Mouse (Mus musculus): ENCODE results near the gene Tgfbr3l. TPM values are rescaled to one million over a fixed set of nuclear protein-coding genes. Genes with fewer than 3 reads are reported as not detected.
A peak's percentile ranks its signal among the peaks of the same experiment; 100 is the strongest.
"Not testable (repeated sequence)": the region's sequence is repeated elsewhere in the genome, so short reads cannot be mapped to it uniquely, and the experiment has no call there.

Tgfbr3l gene
- polyA plus RNA-seq, 1 experiment from 2014 or later = 4.7 TPM

DNA sequence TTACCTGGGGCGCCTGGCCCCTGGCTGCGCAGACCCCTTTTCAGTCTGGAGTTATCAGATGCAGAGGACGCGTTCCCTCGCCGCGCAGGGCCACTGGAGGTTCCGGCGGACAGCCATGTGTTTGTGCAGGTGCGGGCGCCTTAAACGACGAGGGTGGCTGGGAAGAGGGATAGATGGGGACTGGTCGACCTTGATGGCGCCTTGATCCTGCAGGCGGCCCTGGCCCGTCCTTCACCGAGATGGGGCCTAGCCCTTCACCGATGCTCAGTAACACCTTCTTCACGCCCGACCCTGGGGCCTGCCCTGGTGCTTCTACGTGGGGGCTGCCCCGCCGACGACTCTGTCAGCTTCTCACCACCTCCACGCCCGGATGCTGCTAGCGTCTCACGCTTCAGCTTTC lies 1.2 kb downstream of the Tgfbr3l start:
- Histone ChIP-seq H3K27me3 (ENCODE audit: control insufficient read depth, insufficient read depth, low read length) (no peaks in the 10 kb centered on the region), H3K36me3 (ENCODE audit: control insufficient read depth, insufficient read depth, low read length) (peaks cover 44% of the 10 kb centered on the region), H3K9ac (ENCODE audit: low read depth, low read length) (no peak overlapping the region), H3K4me2 (replicated peaks; ENCODE audit: low read depth, low read length) (peak overlapping the region; percentile 21; the same call in 1 of the 2 replicates), H3K9me3 (ENCODE audit: control insufficient read depth, low read length) (no peaks in the 10 kb centered on the region), H3K4me3 (ENCODE audit: low read length) (no peak overlapping the region), H3K4me1 (ENCODE audit: control insufficient read depth, insufficient read depth, low read length) (peaks cover 6% of the 10 kb centered on the region), H3K27ac (ENCODE audit: low read depth, low read length) (peak overlapping the region; percentile 17; the same call in 1 of the 2 replicates)
- ATAC-seq (ENCODE audit: low FRiP score, low TSS enrichment) = no peak
- WGBS = 12% methylated on average over 28 of the region's 29 CpGs

DNA sequence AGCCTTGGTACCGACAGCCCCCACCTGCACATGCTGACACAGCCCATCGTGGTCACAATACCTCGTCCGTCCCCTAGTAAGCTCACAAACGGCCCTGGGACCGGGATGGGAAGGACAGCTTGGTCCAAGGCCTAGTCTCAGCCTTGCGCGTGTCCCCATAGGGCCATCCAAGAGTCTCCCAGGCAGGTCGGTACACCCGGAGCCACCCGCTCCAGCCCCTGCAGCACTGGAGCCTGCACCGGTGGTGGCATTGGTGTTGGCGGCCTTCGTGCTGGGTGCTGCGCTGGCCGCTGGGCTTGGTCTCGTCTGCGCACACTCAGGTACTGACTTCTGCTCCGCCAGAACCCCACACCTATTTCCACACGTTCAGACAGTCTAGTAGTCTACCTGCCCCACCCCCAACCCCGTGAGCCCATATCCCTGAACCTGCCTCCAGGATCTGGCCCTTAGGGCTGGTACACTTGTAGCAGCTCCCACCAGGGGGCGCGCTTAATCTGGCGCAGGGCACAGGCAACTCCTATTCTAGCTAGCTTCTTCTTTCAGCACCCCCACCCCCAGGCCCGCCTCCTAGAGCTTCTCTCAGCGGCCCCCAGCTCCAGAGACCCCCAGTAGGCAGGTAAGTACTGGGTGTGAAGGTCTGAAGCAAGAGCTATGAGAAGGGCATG lies 2.4 kb downstream of the Tgfbr3l start:
- peaks cover 42% of the 10 kb centered on the region for H3K36me3 ChIP-seq (ENCODE audit: control insufficient read depth, insufficient read depth, low read length)
- ATAC-seq (ENCODE audit: low FRiP score, low TSS enrichment) = peak; percentile 26; the same call in 1 of the 2 replicates

DNA sequence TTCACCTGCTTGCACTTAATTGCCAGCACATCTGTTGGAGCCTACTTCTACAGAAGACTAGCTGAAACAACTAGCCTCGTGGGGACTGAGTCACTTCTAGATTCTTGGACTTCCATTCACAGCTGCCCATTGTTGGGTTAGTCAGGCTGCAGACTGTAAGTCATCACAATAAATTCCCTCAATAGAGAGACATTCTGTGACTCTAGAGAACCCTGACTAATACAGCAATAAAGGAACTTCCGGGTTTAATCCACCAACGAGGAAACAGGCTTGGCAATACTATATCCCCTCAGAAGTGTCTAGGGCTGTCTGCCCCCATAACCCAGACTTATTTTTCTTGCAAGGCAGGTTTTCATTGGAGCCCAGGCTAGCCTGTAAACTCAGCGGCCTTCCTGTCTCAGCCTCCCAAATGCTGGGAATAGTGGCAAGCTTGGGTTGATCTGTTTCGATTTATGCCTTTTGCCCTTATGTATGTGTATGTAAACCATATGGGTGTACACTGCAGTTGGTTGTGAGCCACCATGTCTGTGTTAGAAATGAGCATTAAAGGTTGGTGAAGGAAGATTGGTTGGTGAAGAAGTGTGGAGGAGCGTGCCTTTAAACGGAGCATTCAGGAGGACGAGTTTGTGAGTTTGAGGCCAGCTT lies 4.2 kb downstream of the Tgfbr3l start:
- no peak for ATAC-seq (ENCODE audit: low FRiP score, low TSS enrichment)
- 49% methylated on average over 8 of the region's 8 CpGs for WGBS
- H3K4me3 ChIP-seq (ENCODE audit: low read length) = peak overlapping the region; percentile 91
- no peaks in the 10 kb centered on the region for H3K9me3 ChIP-seq (ENCODE audit: control insufficient read depth, low read length)
- no peak overlapping the region for H3K27ac ChIP-seq (ENCODE audit: low read depth, low read length)
- no peaks in the 10 kb centered on the region for H3K27me3 ChIP-seq (ENCODE audit: control insufficient read depth, insufficient read depth, low read length)
- H3K9ac ChIP-seq (ENCODE audit: low read depth, low read length) = 0 out of 2 replicates have a peak overlapping the region, but pooled peaks have one; percentile 88
- peaks cover 12% of the 10 kb centered on the region for H3K4me1 ChIP-seq (ENCODE audit: control insufficient read depth, insufficient read depth, low read length)
- peaks cover 39% of the 10 kb centered on the region for H3K36me3 ChIP-seq (ENCODE audit: control insufficient read depth, insufficient read depth, low read length)
- H3K4me2 ChIP-seq (replicated peaks; ENCODE audit: low read depth, low read length) = peak overlapping the region; percentile 58

More for the DNA sequence above, 2.4 kb downstream of the Tgfbr3l start:
- H3K27me3 ChIP-seq (ENCODE audit: control insufficient read depth, insufficient read depth, low read length) = no peaks in the 10 kb centered on the region
- 40% methylated on average over 26 of the region's 26 CpGs for WGBS
- no peak overlapping the region for H3K9ac ChIP-seq (ENCODE audit: low read depth, low read length)
- H3K4me3 ChIP-seq (ENCODE audit: low read length) = no peak overlapping the region
- no peaks in the 10 kb centered on the region for H3K9me3 ChIP-seq (ENCODE audit: control insufficient read depth, low read length)
- peaks cover 9% of the 10 kb centered on the region for H3K4me1 ChIP-seq (ENCODE audit: control insufficient read depth, insufficient read depth, low read length)
- no peak overlapping the region for H3K4me2 ChIP-seq (replicated peaks; ENCODE audit: low read depth, low read length)
- H3K27ac ChIP-seq (ENCODE audit: low read depth, low read length) = no peak overlapping the region

DNA sequence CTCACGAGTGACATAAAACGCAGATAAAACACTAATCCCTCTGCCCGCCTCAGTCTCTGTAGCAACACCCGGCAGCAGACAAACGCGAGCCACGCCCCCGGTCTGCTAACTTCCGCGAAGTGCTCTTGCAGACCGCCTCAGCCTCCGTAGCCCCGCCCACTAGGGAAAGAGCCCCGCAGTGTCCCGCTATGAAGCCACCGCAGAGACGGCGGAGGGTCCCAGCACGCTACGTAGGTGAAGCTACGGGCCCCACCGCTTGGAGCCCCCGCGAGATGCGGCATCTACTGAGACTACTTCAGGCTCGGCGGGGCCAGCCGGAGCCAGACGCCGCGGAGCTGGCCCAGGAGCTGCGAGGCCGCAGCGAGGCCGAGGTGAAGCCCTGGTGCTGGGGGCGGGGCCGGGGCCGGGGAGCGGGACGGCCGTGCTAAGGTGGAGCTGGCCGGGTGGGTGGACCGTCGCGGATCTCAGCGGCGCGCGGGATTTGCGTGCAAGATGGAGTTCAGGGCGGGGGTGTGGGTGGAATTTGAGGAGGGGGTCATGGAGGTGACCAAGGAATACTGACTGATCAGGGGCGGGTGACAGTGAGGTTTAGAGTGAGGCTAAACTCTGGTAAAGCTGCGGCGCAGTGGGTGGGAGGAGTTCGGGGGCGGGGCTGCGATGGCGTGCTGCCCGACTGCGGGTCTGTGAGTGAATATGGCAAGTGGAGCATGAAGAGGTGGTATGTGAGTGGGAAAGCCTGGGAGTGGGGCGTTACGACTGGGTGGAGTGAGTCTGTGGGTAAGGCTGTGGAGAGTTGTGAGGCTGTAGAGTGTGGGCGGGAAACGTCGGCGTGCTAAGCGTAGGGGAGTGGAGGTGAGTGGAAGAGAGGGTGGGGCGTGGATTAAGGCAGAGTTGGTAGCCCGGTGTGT lies 5.2 kb downstream of the Tgfbr3l start, which contains the start of gene Snapc2:
TSS of gene Snapc2 (plus strand) at position 147 of the 908 bp plus-strand sequence.
- WGBS = under 1% methylated on average over 69 of the region's 69 CpGs
- Histone ChIP-seq H3K9me3 (ENCODE audit: control insufficient read depth, low read length) (no peaks in the 10 kb centered on the region), H3K4me3 (ENCODE audit: low read length) (peak within 1 kb of the TSS; percentile 91), H3K4me1 (ENCODE audit: control insufficient read depth, insufficient read depth, low read length) (peaks cover 21% of the 10 kb centered on the region), H3K9ac (ENCODE audit: low read depth, low read length) (peak within 1 kb of the TSS; percentile 88), H3K27me3 (ENCODE audit: control insufficient read depth, insufficient read depth, low read length) (no peaks in the 10 kb centered on the region), H3K27ac (ENCODE audit: low read depth, low read length) (peak within 1 kb of the TSS; percentile 87), H3K36me3 (ENCODE audit: control insufficient read depth, insufficient read depth, low read length) (peaks cover 30% of the 10 kb centered on the region), H3K4me2 (replicated peaks; ENCODE audit: low read depth, low read length) (peak within 1 kb of the TSS; percentile 58)
- peak; percentile 89 for ATAC-seq (ENCODE audit: low FRiP score, low TSS enrichment)

DNA sequence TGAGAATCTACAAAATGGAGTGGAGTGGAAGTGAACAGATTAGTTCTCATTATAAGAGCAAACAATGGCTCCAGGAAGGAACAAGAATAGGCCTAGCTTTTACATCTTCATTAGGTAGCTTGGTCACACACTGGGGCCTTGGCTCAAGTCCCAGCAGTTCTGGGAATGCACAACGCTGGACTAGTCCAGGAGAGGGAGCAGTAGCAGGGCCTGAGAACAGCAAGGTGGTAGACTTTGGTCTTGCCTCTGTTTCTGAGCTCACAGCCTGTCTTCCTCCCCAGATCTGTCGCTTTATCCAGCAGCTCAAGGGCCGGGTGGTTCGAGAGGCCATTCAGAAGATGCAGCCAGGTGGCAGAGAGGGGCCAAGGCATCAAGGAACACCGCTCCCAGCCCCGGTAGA lies 6.0 kb downstream of the Tgfbr3l start:
- Histone ChIP-seq H3K4me1 (ENCODE audit: control insufficient read depth, insufficient read depth, low read length) (peaks cover 21% of the 10 kb centered on the region), H3K4me2 (replicated peaks; ENCODE audit: low read depth, low read length) (peak overlapping the region; percentile 58), H3K27ac (ENCODE audit: low read depth, low read length) (no peak overlapping the region), H3K9me3 (ENCODE audit: control insufficient read depth, low read length) (no peaks in the 10 kb centered on the region), H3K4me3 (ENCODE audit: low read length) (peak overlapping the region; percentile 91), H3K27me3 (ENCODE audit: control insufficient read depth, insufficient read depth, low read length) (no peaks in the 10 kb centered on the region), H3K9ac (ENCODE audit: low read depth, low read length) (peak overlapping the region; percentile 88; the same call in 1 of the 2 replicates), H3K36me3 (ENCODE audit: control insufficient read depth, insufficient read depth, low read length) (peaks cover 26% of the 10 kb centered on the region)
- WGBS = 62% methylated on average over 6 of the region's 6 CpGs
- ATAC-seq (ENCODE audit: low FRiP score, low TSS enrichment) = no peak

DNA sequence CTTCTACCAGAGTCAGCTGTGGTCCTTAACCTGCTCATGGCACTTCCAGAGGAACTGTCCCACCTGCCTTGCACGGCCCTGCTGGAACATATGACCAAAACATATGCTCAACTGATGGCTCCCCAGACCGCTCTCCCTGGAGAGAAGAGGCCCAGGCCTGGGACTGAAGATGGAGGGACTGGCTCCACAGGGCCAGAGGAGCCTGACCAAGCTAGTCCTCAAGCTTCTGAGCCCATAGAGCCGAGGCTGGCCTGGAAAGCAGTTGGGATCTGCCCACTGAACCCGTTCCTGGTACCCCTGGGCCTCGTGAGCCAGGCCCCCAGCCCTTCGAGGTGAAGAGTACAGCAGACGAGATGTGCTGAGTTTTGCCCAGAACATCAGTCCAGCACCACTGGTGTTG lies 7.5 kb downstream of the Tgfbr3l start:
- not testable (repeated sequence) for H3K4me2 ChIP-seq (replicated peaks; ENCODE audit: low read depth, low read length); ATAC-seq (ENCODE audit: low FRiP score, low TSS enrichment); H3K9me3 ChIP-seq (ENCODE audit: control insufficient read depth, low read length); H3K27me3 ChIP-seq (ENCODE audit: control insufficient read depth, insufficient read depth, low read length); H3K4me3 ChIP-seq (ENCODE audit: low read length); H3K9ac ChIP-seq (ENCODE audit: low read depth, low read length); H3K27ac ChIP-seq (ENCODE audit: low read depth, low read length)
- Histone ChIP-seq H3K36me3 (ENCODE audit: control insufficient read depth, insufficient read depth, low read length) (peaks cover 36% of the 10 kb centered on the region), H3K4me1 (ENCODE audit: control insufficient read depth, insufficient read depth, low read length) (peaks cover 25% of the 10 kb centered on the region)
- 89% methylated on average over 7 of the region's 7 CpGs for WGBS

DNA sequence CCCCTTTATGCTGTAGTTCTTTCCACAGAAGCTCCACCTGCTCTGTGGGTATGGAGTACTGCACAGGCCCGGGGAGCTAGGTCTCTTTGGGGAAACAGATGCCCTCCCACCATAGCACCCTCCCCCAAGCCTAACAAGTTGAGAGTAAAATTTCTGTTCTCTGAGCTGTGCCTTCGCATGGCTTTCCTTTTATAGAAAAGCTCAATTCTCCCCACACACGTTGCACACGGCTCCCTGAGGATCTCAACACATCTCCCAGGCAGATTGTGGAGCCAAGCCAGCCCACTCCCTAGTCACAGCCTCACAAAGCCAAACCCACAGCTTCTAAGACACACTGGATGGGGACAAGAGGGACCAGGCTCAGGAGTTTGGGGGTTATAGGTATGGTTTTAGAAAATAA lies 8.9 kb downstream of the Tgfbr3l start:
- H3K4me3 ChIP-seq (ENCODE audit: low read length) = no peak overlapping the region
- 72% methylated on average over 4 of the region's 4 CpGs for WGBS
- H3K27ac ChIP-seq (ENCODE audit: low read depth, low read length) = no peak overlapping the region
- no peak overlapping the region for H3K9ac ChIP-seq (ENCODE audit: low read depth, low read length)
- no peaks in the 10 kb centered on the region for H3K9me3 ChIP-seq (ENCODE audit: control insufficient read depth, low read length)
- no peaks in the 10 kb centered on the region for H3K27me3 ChIP-seq (ENCODE audit: control insufficient read depth, insufficient read depth, low read length)
- ATAC-seq (ENCODE audit: low FRiP score, low TSS enrichment) = no peak
- peaks cover 25% of the 10 kb centered on the region for H3K4me1 ChIP-seq (ENCODE audit: control insufficient read depth, insufficient read depth, low read length)
- H3K4me2 ChIP-seq (replicated peaks; ENCODE audit: low read depth, low read length) = 0 out of 2 replicates have a peak overlapping the region, but pooled peaks have one; percentile 15
- H3K36me3 ChIP-seq (ENCODE audit: control insufficient read depth, insufficient read depth, low read length) = peaks cover 51% of the 10 kb centered on the region

DNA sequence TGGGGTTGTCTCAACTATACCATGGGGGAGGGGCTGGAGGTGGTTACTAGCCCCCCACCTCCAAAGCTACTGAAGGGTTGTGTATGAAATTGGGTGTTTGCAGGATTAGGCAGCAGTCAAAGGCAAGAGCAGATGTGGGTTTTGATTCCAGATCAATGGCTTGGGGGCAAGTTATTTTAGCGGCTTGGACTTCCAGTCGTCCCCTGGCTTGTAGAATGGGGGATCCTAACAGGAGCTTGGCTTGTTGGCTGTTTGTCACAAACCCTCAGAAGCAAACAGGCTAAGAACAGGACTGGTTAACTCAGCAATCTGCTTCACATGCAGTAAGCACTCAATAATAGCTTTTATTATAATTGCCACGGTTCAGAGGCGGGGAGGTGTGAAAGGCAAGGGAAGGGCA lies 9.3 kb downstream of the Tgfbr3l start:
- Histone ChIP-seq H3K9ac (ENCODE audit: low read depth, low read length) (peak overlapping the region; percentile 87; the same call in 1 of the 2 replicates), H3K4me2 (replicated peaks; ENCODE audit: low read depth, low read length) (peak overlapping the region; percentile 70), H3K27ac (ENCODE audit: low read depth, low read length) (no peak overlapping the region), H3K4me1 (ENCODE audit: control insufficient read depth, insufficient read depth, low read length) (peaks cover 25% of the 10 kb centered on the region), H3K36me3 (ENCODE audit: control insufficient read depth, insufficient read depth, low read length) (peaks cover 55% of the 10 kb centered on the region), H3K4me3 (ENCODE audit: low read length) (peak overlapping the region; percentile 57; the same call in 1 of the 2 replicates), H3K9me3 (ENCODE audit: control insufficient read depth, low read length) (no peaks in the 10 kb centered on the region), H3K27me3 (ENCODE audit: control insufficient read depth, insufficient read depth, low read length) (no peaks in the 10 kb centered on the region)
- ATAC-seq (ENCODE audit: low FRiP score, low TSS enrichment) = no peak
- 79% methylated on average over 4 of the region's 4 CpGs for WGBS

All from kidney, embryonic 14.5 days (tissue).